Mouse (Mus musculus): ENCODE measurements around the gene Ankrd42. TPM values are rescaled to one million over a fixed set of nuclear protein-coding genes. Genes with fewer than 3 reads are reported as not detected.

The Ankrd42 gene
- polyA plus RNA-seq, 1 experiment from 2014 or later = 0.67 TPM

GRCm38 (mm10) chr7:92666274-92666820, 29.4 kb upstream of the Ankrd42 start:
- Histone ChIP-seq H3K9me3 (ENCODE audit: low read length) (no peaks in the 10 kb centered on the region), H3K4me2 (ENCODE audit: low read depth, low read length) (peak overlapping the region; percentile 75), H3K9ac (replicated peaks) (peak overlapping the region; percentile 99; the same call in 1 of the 2 replicates), H3K36me3 (replicated peaks; ENCODE audit: insufficient read depth, low read length) (peaks cover 24% of the 10 kb centered on the region), H3K4me3 (ENCODE audit: low read depth, low read length) (peak overlapping the region; percentile 98; the same call in 1 of the 2 replicates), H3K27me3 (ENCODE audit: insufficient read depth, low read length) (no peaks in the 10 kb centered on the region), H3K4me1 (ENCODE audit: insufficient read depth) (peaks cover 17% of the 10 kb centered on the region), H3K27ac (ENCODE audit: low read depth) (no peak overlapping the region)
- TF ChIP-seq EP300 (IDR thresholded peaks at IDR 0.05; ENCODE audit: low read depth) = no peak
- TF ChIP-seq CTCF (IDR thresholded peaks at IDR 0.05; ENCODE audit: low read depth) = no peak
- no peak for ATAC-seq
- WGBS (ENCODE audit: insufficient replicate concordance) = 72% methylated on average over 7 of the region's 7 CpGs
- no peak for DNase-seq

GRCm38 (mm10) chr7:92658050-92658449, 21.1 kb upstream of the Ankrd42 start:
- peaks cover 5% of the 10 kb centered on the region; the same call in 1 of the 2 replicates for H3K4me1 ChIP-seq (ENCODE audit: insufficient read depth)
- TF ChIP-seq CTCF (IDR thresholded peaks at IDR 0.05; ENCODE audit: low read depth) (no peak), EP300 (IDR thresholded peaks at IDR 0.05; ENCODE audit: low read depth) (no peak)
- H3K9ac ChIP-seq (replicated peaks) = no peak overlapping the region
- H3K4me3 ChIP-seq (ENCODE audit: low read depth, low read length) = no peak overlapping the region
- DNase-seq (no peak), ATAC-seq (no peak)
- no peaks in the 10 kb centered on the region for H3K9me3 ChIP-seq (ENCODE audit: low read length)
- no peak overlapping the region for H3K4me2 ChIP-seq (ENCODE audit: low read depth, low read length)
- no peak overlapping the region for H3K27ac ChIP-seq (ENCODE audit: low read depth)
- no peaks in the 10 kb centered on the region for H3K27me3 ChIP-seq (ENCODE audit: insufficient read depth, low read length)
- peaks cover 75% of the 10 kb centered on the region for H3K36me3 ChIP-seq (replicated peaks; ENCODE audit: insufficient read depth, low read length)
- 94% methylated on average over 5 of the region's 5 CpGs for WGBS (ENCODE audit: insufficient replicate concordance)

- ATAC-seq = no peak
- WGBS (ENCODE audit: insufficient replicate concordance) = 76% methylated on average over 2 of the region's 2 CpGs
Measured at GRCm38 (mm10) chr7:92656386-92656785, 19.4 kb upstream of the Ankrd42 start.

DNA sequence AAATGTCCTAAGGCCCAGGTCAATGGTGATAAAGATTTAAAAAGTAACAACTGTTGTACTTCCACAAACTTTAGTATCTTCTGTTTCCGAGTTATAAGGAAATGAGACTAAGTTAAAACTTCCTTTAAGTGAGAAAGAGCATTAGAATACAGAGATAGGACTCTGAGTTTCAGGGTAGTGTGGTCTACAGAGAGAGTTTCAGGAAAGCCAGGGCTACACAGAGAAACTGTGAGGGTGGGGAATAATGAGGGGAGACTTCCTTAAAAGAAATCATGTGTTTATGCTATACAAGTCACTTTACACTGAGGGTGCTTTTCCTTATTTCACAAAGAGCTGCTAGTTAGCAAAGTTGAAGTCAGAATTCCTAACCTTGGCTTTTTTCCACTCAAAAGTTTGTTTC, 16.4 kb upstream of the Ankrd42 start:
- TF ChIP-seq CTCF (IDR thresholded peaks at IDR 0.05; ENCODE audit: low read depth) (no peak), EP300 (IDR thresholded peaks at IDR 0.05; ENCODE audit: low read depth) (no peak)
- 65% methylated on average over 1 of the region's 1 CpGs for WGBS (ENCODE audit: insufficient replicate concordance)

More at GRCm38 (mm10) chr7:92656386-92656785, 19.4 kb upstream of the Ankrd42 start:
- peaks cover 5% of the 10 kb centered on the region; the same call in 1 of the 2 replicates for H3K4me1 ChIP-seq (ENCODE audit: insufficient read depth)
- no peak overlapping the region for H3K9ac ChIP-seq (replicated peaks)
- H3K4me2 ChIP-seq (ENCODE audit: low read depth, low read length) = no peak overlapping the region
- no peak overlapping the region for H3K4me3 ChIP-seq (ENCODE audit: low read depth, low read length)
- TF ChIP-seq EP300 (IDR thresholded peaks at IDR 0.05; ENCODE audit: low read depth) = no peak
- no peak for TF ChIP-seq CTCF (IDR thresholded peaks at IDR 0.05; ENCODE audit: low read depth)
- no peaks in the 10 kb centered on the region for H3K9me3 ChIP-seq (ENCODE audit: low read length)
- no peak for DNase-seq
- H3K27me3 ChIP-seq (ENCODE audit: insufficient read depth, low read length) = no peaks in the 10 kb centered on the region
- peaks cover 72% of the 10 kb centered on the region for H3K36me3 ChIP-seq (replicated peaks; ENCODE audit: insufficient read depth, low read length)
- no peak overlapping the region for H3K27ac ChIP-seq (ENCODE audit: low read depth)

GRCm38 (mm10) chr7:92647790-92648189, 10.8 kb upstream of the Ankrd42 start:
- WGBS (ENCODE audit: insufficient replicate concordance) = 85% methylated on average over 7 of the region's 7 CpGs
- H3K4me1 ChIP-seq (ENCODE audit: insufficient read depth) = no peaks in the 10 kb centered on the region
- no peaks in the 10 kb centered on the region for H3K27me3 ChIP-seq (ENCODE audit: insufficient read depth, low read length)
- H3K4me3 ChIP-seq (ENCODE audit: low read depth, low read length) = no peak overlapping the region
- H3K4me2 ChIP-seq (ENCODE audit: low read depth, low read length) = no peak overlapping the region
- peaks cover 57% of the 10 kb centered on the region for H3K36me3 ChIP-seq (replicated peaks; ENCODE audit: insufficient read depth, low read length)
- DNase-seq (no peak), ATAC-seq (no peak)
- no peak overlapping the region for H3K9ac ChIP-seq (replicated peaks)
- no peak overlapping the region for H3K27ac ChIP-seq (ENCODE audit: low read depth)
- H3K9me3 ChIP-seq (ENCODE audit: low read length) = no peaks in the 10 kb centered on the region
- TF ChIP-seq EP300 (IDR thresholded peaks at IDR 0.05; ENCODE audit: low read depth) (no peak), CTCF (IDR thresholded peaks at IDR 0.05; ENCODE audit: low read depth) (no peak)

More for the DNA sequence above, 16.4 kb upstream of the Ankrd42 start:
- Histone ChIP-seq H3K9ac (replicated peaks) (no peak overlapping the region), H3K9me3 (ENCODE audit: low read length) (no peaks in the 10 kb centered on the region), H3K27ac (ENCODE audit: low read depth) (no peak overlapping the region), H3K4me3 (ENCODE audit: low read depth, low read length) (no peak overlapping the region), H3K4me1 (ENCODE audit: insufficient read depth) (peaks cover 5% of the 10 kb centered on the region; the same call in 1 of the 2 replicates), H3K27me3 (ENCODE audit: insufficient read depth, low read length) (no peaks in the 10 kb centered on the region), H3K36me3 (replicated peaks; ENCODE audit: insufficient read depth, low read length) (peaks cover 58% of the 10 kb centered on the region), H3K4me2 (ENCODE audit: low read depth, low read length) (no peak overlapping the region)
- DNase-seq = no peak
- ATAC-seq = no peak

DNA sequence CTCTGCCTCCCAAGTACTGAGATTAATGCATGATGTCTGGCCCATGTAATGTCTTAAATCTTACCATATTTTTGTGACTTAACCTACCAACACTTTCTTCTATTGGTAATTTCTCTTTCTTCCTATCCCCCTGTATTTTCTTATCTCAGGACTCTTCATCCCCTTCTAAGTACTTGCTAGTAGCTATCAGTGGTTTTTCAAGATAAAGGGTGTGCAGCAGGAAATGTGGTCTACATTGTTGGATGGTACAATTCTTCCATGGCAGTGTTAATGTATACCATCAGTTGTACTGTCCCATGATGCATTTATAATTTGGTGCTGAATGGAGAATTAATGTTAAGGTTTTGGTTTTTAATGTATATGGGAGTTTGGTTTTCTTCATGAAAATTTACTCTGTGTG, 5.4 kb upstream of the Ankrd42 start:
- Histone ChIP-seq H3K9ac (replicated peaks) (no peak overlapping the region), H3K27ac (ENCODE audit: low read depth) (no peak overlapping the region), H3K27me3 (ENCODE audit: insufficient read depth, low read length) (no peaks in the 10 kb centered on the region), H3K9me3 (ENCODE audit: low read length) (no peaks in the 10 kb centered on the region), H3K4me1 (ENCODE audit: insufficient read depth) (no peaks in the 10 kb centered on the region), H3K36me3 (replicated peaks; ENCODE audit: insufficient read depth, low read length) (peaks cover 32% of the 10 kb centered on the region), H3K4me2 (ENCODE audit: low read depth, low read length) (no peak overlapping the region), H3K4me3 (ENCODE audit: low read depth, low read length) (no peak overlapping the region)
- ATAC-seq = no peak
- TF ChIP-seq EP300 (IDR thresholded peaks at IDR 0.05; ENCODE audit: low read depth) (no peak), CTCF (IDR thresholded peaks at IDR 0.05; ENCODE audit: low read depth) (no peak)
- DNase-seq = no peak

All from liver, postnatal 0 days (tissue).